Mouse (Mus musculus) MEL (cell line): ENCODE data around the gene Etfbkmt. TPM values are rescaled to one million over a fixed set of nuclear protein-coding genes. Genes with fewer than 3 reads are reported as not detected.

Experiments used
- DNase-seq: peaks from one replicate; pipeline ENCODE4 v3.0.0; 2011; ENCODE audit warnings: low read depth, low spot score
- H3K27ac ChIP-seq: 2 replicates; pipeline ENCODE4 v1.5.1; 2012; ENCODE audit warnings: low read depth, mild to moderate bottlenecking, control low read depth, low read length, moderate library complexity; ENCODE audit not compliant: control insufficient read depth
- H3K27me3 ChIP-seq, 2 experiments: fragments of 150-350 bp in 1 of 2; sonication (generic) in 1 of 2; 2 replicates each; pipeline ENCODE4 v1.6.1; 2012; ENCODE audit warnings: low read length in 2 of 2, mild to moderate bottlenecking in 2 of 2, improper control_type of control experiment in 1 of 2, moderate library complexity in 1 of 2; ENCODE audit not compliant: insufficient read depth in 2 of 2, control insufficient read depth in 1 of 2
- H3K36me3 ChIP-seq, 2 experiments: 2 replicates each; pipeline ENCODE4 v1.6.1; 2012 to 2014; ENCODE audit warnings: low read length in 2 of 2, improper control_type of control experiment in 1 of 2, inconsistent platforms in 1 of 2, mild to moderate bottlenecking in 1 of 2; ENCODE audit not compliant: insufficient read depth in 2 of 2, control insufficient read depth in 1 of 2
- H3K4me1 ChIP-seq, 2 experiments: fragments of 150-350 bp in 1 of 2; sonication (generic) in 1 of 2; 2 replicates each; pipeline ENCODE4 v1.6.1; 2012; ENCODE audit warnings: low read length in 2 of 2, improper control_type of control experiment in 1 of 2, mild to moderate bottlenecking in 1 of 2; ENCODE audit not compliant: insufficient read depth in 2 of 2, control insufficient read depth in 1 of 2
- H3K4me3 ChIP-seq, 2 experiments: fragments of 150-350 bp in 1 of 2; sonication (generic) in 1 of 2; 2 replicates each; pipeline ENCODE4 v1.5.1; 2012; ENCODE audit warnings: low read depth in 2 of 2, low read length in 2 of 2, mild to moderate bottlenecking in 2 of 2, moderate library complexity in 2 of 2, control low read depth in 1 of 2, improper control_type of control experiment in 1 of 2; ENCODE audit not compliant: control insufficient read depth in 1 of 2, insufficient read depth in 1 of 2
- H3K79me2 ChIP-seq: 2 replicates; pipeline ENCODE4 v1.6.1; 2012; ENCODE audit warnings: mild to moderate bottlenecking, low read length, moderate library complexity; ENCODE audit not compliant: control insufficient read depth, poor library complexity, insufficient read depth
- H3K9ac ChIP-seq: 2 replicates; pipeline ENCODE4 v1.6.1; 2012; ENCODE audit warnings: low read depth, mild to moderate bottlenecking, control low read depth, low read length, moderate library complexity; ENCODE audit not compliant: control insufficient read depth, poor library complexity, severe bottlenecking
- H3K9me3 ChIP-seq: fragments of 150-350 bp; sonication (generic); replicated peaks from 2 replicates; pipeline ENCODE4 v1.6.1; 2012; ENCODE audit warnings: mild to moderate bottlenecking, low read length, improper control_type of control experiment, moderate library complexity; ENCODE audit not compliant: insufficient read depth
- CHD2 ChIP-seq: IDR thresholded peaks from 2 replicates; pipeline ENCODE4 v1.6.1; 2011; ENCODE audit warnings: low read length, improper control_type of control experiment
- E2F4 ChIP-seq: IDR thresholded peaks from 2 replicates; pipeline ENCODE4 v1.6.1; 2011; ENCODE audit warnings: low read depth, low read length, improper control_type of control experiment, borderline replicate concordance
- EP300 ChIP-seq, 2 experiments: IDR thresholded peaks; 2 replicates each; pipeline ENCODE4 v1.6.1; 2011; ENCODE audit warnings: improper control_type of control experiment in 2 of 2, low read length in 2 of 2, low read depth in 1 of 2, mild to moderate bottlenecking in 1 of 2
- GABPA ChIP-seq: IDR thresholded peaks from 2 replicates; pipeline ENCODE4 v1.6.1; 2012; ENCODE audit warnings: low read depth, mild to moderate bottlenecking, inconsistent platforms, low read length, improper control_type of control experiment, moderate library complexity
- JUND ChIP-seq: IDR thresholded peaks from 2 replicates; pipeline ENCODE4 v1.6.1; 2011; ENCODE audit warnings: low read depth, mild to moderate bottlenecking, improper control_type of control experiment, low read length
- MAFK ChIP-seq: IDR thresholded peaks from 2 replicates; pipeline ENCODE4 v1.6.1; 2011; ENCODE audit warnings: low read depth, mild to moderate bottlenecking, low read length, improper control_type of control experiment, borderline replicate concordance
- MAX ChIP-seq: IDR thresholded peaks from 2 replicates; pipeline ENCODE4 v1.6.1; 2011; ENCODE audit warnings: low read length, improper control_type of control experiment
- MAZ ChIP-seq: IDR thresholded peaks from 2 replicates; pipeline ENCODE4 v1.6.1; 2012; ENCODE audit warnings: low read depth, mild to moderate bottlenecking, inconsistent platforms, low read length, improper control_type of control experiment
- MEF2A ChIP-seq: IDR thresholded peaks from 2 replicates; pipeline ENCODE4 v1.6.1; 2014; ENCODE audit warnings: low read depth, mild to moderate bottlenecking, inconsistent platforms, low read length, improper control_type of control experiment; ENCODE audit not compliant: poor library complexity, insufficient replicate concordance, severe bottlenecking; ENCODE audit errors: extremely low read depth
- MYB ChIP-seq: IDR thresholded peaks from 2 replicates; pipeline ENCODE4 v1.6.1; 2011; ENCODE audit warnings: mild to moderate bottlenecking, low read depth, low read length, improper control_type of control experiment
- MYC ChIP-seq: IDR thresholded peaks from 2 replicates; pipeline ENCODE4 v1.6.1; 2011; ENCODE audit warnings: low read depth, mild to moderate bottlenecking, low read length, improper control_type of control experiment, moderate library complexity
- NELFE ChIP-seq: IDR thresholded peaks from 2 replicates; pipeline ENCODE4 v1.6.1; 2011; ENCODE audit warnings: low read depth, low read length, improper control_type of control experiment
- NRF1 ChIP-seq: IDR thresholded peaks from 2 replicates; pipeline ENCODE4 v1.6.1; 2014; ENCODE audit warnings: low read depth, mild to moderate bottlenecking, inconsistent platforms, low read length, improper control_type of control experiment, moderate library complexity; ENCODE audit not compliant: poor library complexity, insufficient read depth, severe bottlenecking
- POLR2A ChIP-seq, 2 experiments: IDR thresholded peaks; 2 replicates each; pipeline ENCODE4 v1.6.1; 2011 to 2012; ENCODE audit warnings: low read length in 2 of 2, mild to moderate bottlenecking in 2 of 2, control low read depth in 1 of 2, improper control_type of control experiment in 1 of 2, low read depth in 1 of 2, moderate library complexity in 1 of 2; ENCODE audit not compliant: control insufficient read depth in 1 of 2, insufficient read depth in 1 of 2, poor library complexity in 1 of 2
- POLR2AphosphoS5 ChIP-seq: IDR thresholded peaks from 2 replicates; pipeline ENCODE4 v1.6.1; 2012; ENCODE audit warnings: low read depth, borderline replicate concordance, mild to moderate bottlenecking, inconsistent platforms, low read length, moderate library complexity, mixed read lengths
- RAD21 ChIP-seq: IDR thresholded peaks from 2 replicates; pipeline ENCODE4 v1.6.1; 2011; ENCODE audit warnings: mild to moderate bottlenecking, low read depth, low read length, improper control_type of control experiment
- SIN3A ChIP-seq: IDR thresholded peaks from 2 replicates; pipeline ENCODE4 v1.6.1; 2012; ENCODE audit warnings: low read length, improper control_type of control experiment, inconsistent platforms
- TAL1 ChIP-seq: IDR thresholded peaks from 2 replicates; pipeline ENCODE4 v1.6.1; 2012; ENCODE audit warnings: mild to moderate bottlenecking, inconsistent platforms, low read length, moderate library complexity, mixed read lengths
- UBTF ChIP-seq: IDR thresholded peaks from 2 replicates; pipeline ENCODE4 v1.6.1; 2012; ENCODE audit warnings: low read depth, mild to moderate bottlenecking, inconsistent platforms, low read length, improper control_type of control experiment, moderate library complexity, borderline replicate concordance; ENCODE audit not compliant: insufficient read depth
- ZMIZ1 ChIP-seq: IDR thresholded peaks from 2 replicates; pipeline ENCODE4 v1.6.1; 2012; ENCODE audit warnings: low read depth, mild to moderate bottlenecking, inconsistent platforms, low read length, improper control_type of control experiment, moderate library complexity
- ZNF384 ChIP-seq: IDR thresholded peaks from 2 replicates; pipeline ENCODE4 v1.6.1; 2012; ENCODE audit warnings: low read depth, mild to moderate bottlenecking, inconsistent platforms, low read length, improper control_type of control experiment
- polyA plus RNA-seq, 2 experiments: library from polyadenylated mRNA; stranded (reverse) in 1 of 2; unstranded in 1 of 2; fragments of >175 nt in 1 of 2; fragments of >200 nt in 1 of 2; gene quantifications; 2 replicates each; pipeline versions ENCODE4 v1.2.1 to v1.2.4; 2012; ENCODE audit warnings: low replicate concordance in 2 of 2, low read depth in 1 of 2; ENCODE audit not compliant: insufficient read length in 2 of 2, insufficient read depth in 1 of 2, missing spikeins in 1 of 2
- total RNA-seq: library from RNA; depleted of rRNA; stranded (reverse); fragments of 300-350 nt; gene quantifications from 2 replicates; pipeline ENCODE4 v1.2.3, GENCODE M21; 2012; rRNA removed

The Etfbkmt gene
- total RNA-seq = 3.4 TPM in 2 replicates
- polyA plus RNA-seq = 1 to 10 TPM in 1 of 2 experiments, not detected in 1; 5.7 TPM

- Histone ChIP-seq H3K9ac (no peak within 1 kb of the TSS), H3K9me3 (no peaks in the 10 kb centered on the region), H3K79me2 (0 out of 2 replicates have a peak, but pooled peaks cover 1% of the 10 kb centered on the region), H3K4me3 (no peak within 1 kb of the TSS), H3K36me3 (peaks cover 0 to 10% of the 10 kb centered on the region in 2 experiments; a peak in 1 of 4 replicates), H3K27me3 (no peaks in the 10 kb centered on the region), H3K4me1 (peaks cover 0 to 7% of the 10 kb centered on the region in 2 experiments; a peak in 3 of 4 replicates), H3K27ac (no peak within 1 kb of the TSS)
- DNase-seq = no peak
- no peak for TF ChIP-seq CHD2
Measured at GRCm38 (mm10) chr6:149139471-149139870, at the start of gene Etfbkmt. Gene Etfbkmt (plus strand): TSS chr6:149139849.

- Histone ChIP-seq H3K9me3 (no peaks in the 10 kb centered on the region), H3K79me2 (no peaks in the 10 kb centered on the region), H3K36me3 (no peaks in the 10 kb centered on the region), H3K4me1 (no peaks in the 10 kb centered on the region), H3K4me3 (no peak overlapping the region), H3K27ac (no peak overlapping the region), H3K9ac (no peak overlapping the region), H3K27me3 (no peaks in the 10 kb centered on the region; a peak in 2 of 4 replicates)
- TF ChIP-seq POLR2A (IDR thresholded peaks at IDR 0.05; ENCODE audit: control insufficient read depth in 1 of 2, insufficient read depth in 1 of 2, low read depth in 1 of 2, low read length in 2 of 2, poor library complexity in 1 of 2) (no peak), MEF2A (no peak), TAL1 (no peak), JUND (no peak), RAD21 (no peak), MYB (no peak), NELFE (no peak), MYC (no peak), ZNF384 (no peak), CHD2 (no peak), EP300 (IDR thresholded peaks at IDR 0.05; ENCODE audit: low read depth in 1 of 2, low read length in 2 of 2) (no peak)
- DNase-seq = no peak
Measured at GRCm38 (mm10) chr6:149092406-149092805, 47.2 kb upstream of the Etfbkmt start.

- DNase-seq = no peak
- Histone ChIP-seq H3K27ac (no peak overlapping the region), H3K36me3 (no peaks in the 10 kb centered on the region)
Measured at GRCm38 (mm10) chr6:149093465-149093864, 46.2 kb upstream of the Etfbkmt start.

More at GRCm38 (mm10) chr6:149093465-149093864, 46.2 kb upstream of the Etfbkmt start:
- Histone ChIP-seq H3K27me3 (no peaks in the 10 kb centered on the region; a peak in 2 of 4 replicates), H3K4me1 (no peaks in the 10 kb centered on the region), H3K9ac (no peak overlapping the region), H3K4me3 (no peak overlapping the region), H3K79me2 (no peaks in the 10 kb centered on the region), H3K9me3 (no peaks in the 10 kb centered on the region)
- no peak for TF ChIP-seq POLR2AphosphoS5
- TF ChIP-seq MAFK = no peak
- no peak for TF ChIP-seq UBTF
- TF ChIP-seq MAZ = no peak
- no peak for TF ChIP-seq MAX
- no peak for TF ChIP-seq SIN3A
- no peak for TF ChIP-seq ZMIZ1
- no peak for TF ChIP-seq MYC
- no peak for TF ChIP-seq GABPA
- TF ChIP-seq NRF1 = no peak
- no peak for TF ChIP-seq RAD21
- TF ChIP-seq E2F4 = no peak
